Mouse (Mus musculus) testis, postnatal 10 days (tissue): Measurements from ENCODE around the gene Dhdh.

Experiments
- DNase-seq: peaks from one replicate; pipeline ENCODE4 v3.0.0; 2021; ENCODE audit warnings: low spot score

Dhdh gene

DNA sequence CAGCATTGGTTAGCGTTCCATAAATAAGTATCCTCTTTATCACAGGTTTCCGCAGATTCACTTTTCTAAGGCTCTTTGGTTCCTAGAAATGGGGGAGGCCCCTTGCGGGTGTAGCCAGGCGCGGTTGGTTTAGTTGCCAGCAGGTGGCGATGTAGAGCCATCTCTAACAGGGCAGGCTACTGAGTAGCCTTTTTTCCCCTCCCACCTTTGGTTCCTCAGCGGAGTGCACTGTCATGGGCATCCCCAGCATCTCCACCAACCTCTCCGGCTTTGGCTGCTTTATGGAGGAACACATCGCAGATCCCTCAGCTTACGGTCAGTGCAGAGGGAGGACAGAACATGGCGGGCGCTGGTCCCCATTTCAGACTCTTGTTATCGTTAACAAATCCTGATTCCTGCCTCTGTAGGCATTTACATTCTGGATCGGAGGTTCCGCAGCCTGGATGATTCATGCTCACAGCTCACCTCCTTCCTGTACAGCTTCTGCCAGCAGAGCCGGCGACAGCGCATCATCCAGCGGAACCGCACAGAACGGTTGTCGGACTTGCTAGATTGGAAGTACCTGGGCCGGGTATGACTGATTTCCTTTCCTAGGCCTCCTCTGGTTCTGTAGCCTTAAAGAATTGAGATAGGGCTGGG is 37.1 kb downstream of the Dhdh start:
- peak; percentile 93 for DNase-seq

DNA sequence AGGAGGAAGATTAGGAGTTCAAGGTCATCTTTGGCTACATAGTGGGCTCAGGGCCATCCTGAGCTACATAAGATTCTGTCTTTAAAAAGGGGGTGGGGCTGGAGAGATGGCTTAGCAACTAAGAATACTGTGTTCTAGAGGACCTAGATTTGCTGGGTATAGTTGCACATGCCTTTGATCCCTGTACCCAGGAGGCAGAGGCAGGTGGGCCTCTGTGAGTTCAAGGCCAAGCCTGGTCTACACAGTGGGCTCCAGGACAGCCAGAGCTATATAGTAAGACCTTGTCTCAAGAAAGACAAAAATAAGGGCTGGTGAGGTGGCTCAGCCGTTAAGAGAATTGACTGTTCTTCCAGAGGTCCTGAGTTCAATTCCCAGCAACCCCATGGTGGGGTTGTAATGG is 38.6 kb downstream of the Dhdh start:
- DNase-seq: no peak

- no peak for DNase-seq
These were observed 41.1 kb downstream of the Dhdh start for GRCm38 (mm10) chr7:45447325-45447990.

DNA sequence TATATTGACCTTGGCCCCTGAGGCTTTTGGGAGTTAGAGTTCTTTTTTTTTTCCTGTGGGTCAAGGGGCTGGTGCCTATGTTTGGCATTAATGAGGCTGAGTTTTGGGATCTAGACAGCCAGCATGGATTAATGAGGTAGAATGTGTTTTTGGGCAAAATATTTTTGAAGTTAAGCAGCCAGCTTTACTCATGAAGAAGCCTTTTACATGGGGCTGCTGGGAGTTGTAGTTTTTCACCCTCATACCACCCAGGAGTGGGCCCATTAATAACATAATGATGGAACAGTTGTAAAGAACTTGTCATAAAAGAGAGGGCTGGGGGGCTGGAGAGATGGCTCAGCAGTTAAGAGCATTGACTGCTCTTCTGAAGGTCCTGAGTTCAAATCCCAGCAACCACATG is 42.0 kb downstream of the Dhdh start:
- no peak for DNase-seq

- DNase-seq: no peak
These were observed 44.8 kb downstream of the Dhdh start for GRCm38 (mm10) chr7:45443526-45444420.

- DNase-seq: no peak
These were observed 50.9 kb downstream of the Dhdh start, which contains the start of gene Ruvbl2 for GRCm38 (mm10) chr7:45437521-45438276. Gene Ruvbl2 (minus strand): TSS chr7:45438096.

DNA sequence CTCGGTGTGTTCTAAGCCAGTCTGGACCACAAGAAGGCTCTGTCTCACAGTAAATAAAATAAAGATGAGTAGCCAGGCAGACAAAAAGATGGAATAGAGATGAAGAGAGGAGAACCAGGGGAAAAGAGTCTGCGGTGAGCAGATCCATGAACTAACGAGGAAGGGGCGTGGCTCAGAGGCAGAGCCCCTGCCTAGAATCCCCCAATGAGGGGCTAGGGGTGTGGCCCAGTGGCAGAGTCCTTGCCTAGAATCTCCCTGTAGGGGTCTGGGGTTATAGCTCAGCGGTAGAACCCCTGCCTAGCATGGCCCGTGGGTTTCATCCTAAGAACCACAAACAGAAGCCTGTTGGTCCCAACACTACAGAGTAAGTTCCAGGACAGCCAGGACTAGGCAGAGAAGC is 51.6 kb downstream of the Dhdh start:
- no peak for DNase-seq

- no peak for DNase-seq
These were observed 52.2 kb downstream of the Dhdh start for GRCm38 (mm10) chr7:45436444-45436843.

DNA sequence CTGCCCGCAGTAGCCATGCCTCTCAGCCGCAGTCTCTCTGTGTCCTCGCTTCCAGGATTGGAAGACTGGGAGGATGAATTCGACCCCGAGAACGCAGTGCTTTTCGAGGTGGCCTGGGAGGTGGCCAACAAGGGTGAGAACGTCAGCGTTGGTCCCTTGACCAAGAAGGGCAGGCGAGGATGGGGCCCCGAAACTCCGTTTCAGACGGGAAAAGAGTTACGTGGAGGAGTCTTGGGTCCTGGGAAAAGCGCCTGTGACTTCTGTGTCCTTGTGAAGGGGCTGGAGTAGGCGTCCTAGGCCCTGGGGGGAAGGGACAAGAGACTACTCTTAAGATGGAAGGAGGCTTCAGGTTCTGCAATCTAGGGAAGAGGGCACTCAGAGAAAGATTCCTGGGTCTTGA is 53.6 kb downstream of the Dhdh start:
- no peak for DNase-seq

- peak; percentile 100 for DNase-seq
These were observed 54.2 kb downstream of the Dhdh start, which contains the start of gene Gys1 for GRCm38 (mm10) chr7:45434203-45435015. Gene Gys1 (plus strand): TSS chr7:45434844.

DNA sequence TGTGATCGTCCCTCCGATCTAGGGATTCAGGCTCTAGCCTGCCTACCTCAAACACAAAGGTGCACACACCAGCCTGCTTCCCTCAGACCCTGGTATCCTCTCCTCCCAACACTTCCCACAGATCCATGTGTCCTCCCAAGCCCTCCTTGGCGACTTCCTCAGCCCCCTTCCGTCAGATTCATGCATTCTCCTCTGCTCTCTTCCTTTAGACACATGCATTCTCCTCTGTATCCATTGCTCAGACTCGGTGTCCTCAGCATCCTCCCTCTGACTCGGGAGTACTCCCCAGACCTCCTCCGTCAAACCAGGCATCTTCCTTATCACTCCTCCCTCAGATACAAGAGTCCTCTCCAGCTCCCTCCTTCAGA is 54.8 kb downstream of the Dhdh start:
- no peak for DNase-seq

DNA sequence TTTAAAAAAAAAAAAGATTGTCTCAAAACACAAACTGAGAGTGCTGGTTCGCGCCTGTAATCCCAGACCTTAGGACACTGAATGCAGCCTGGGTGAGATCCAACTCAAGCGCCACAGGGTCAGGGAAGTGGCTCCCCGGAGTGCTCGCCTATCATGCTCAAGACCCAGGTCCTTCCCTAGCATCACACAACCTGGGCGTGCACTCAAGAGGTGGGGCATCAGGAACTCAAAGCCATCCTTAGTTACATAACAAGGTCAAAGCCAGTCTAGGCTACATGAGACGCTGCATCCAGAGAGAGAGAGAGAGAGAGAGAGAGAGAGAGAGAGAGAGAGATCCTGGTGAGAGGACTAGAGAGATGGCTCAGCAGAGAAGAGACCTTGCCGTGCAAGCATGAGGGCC is 62.0 kb downstream of the Dhdh start:
- no peak for DNase-seq

GRCm38 (mm10) chr7:45421194-45421593 is 67.4 kb downstream of the Dhdh start:
- DNase-seq: no peak
